Mouse (Mus musculus) embryonic fibroblast, embryonic 13.5 days (primary cell): Measurements from ENCODE around the gene Sema5a.

Experiments
- CTCF ChIP-seq: IDR thresholded peaks from 2 replicates; pipeline ENCODE4 v1.5.1; 2011; ENCODE audit warnings: mild to moderate bottlenecking, control low read depth, low read length, moderate library complexity, borderline replicate concordance; ENCODE audit not compliant: insufficient read depth
- POLR2A ChIP-seq: IDR thresholded peaks from 2 replicates; pipeline ENCODE4 v1.6.1; 2011; ENCODE audit warnings: low read depth, mild to moderate bottlenecking, control low read depth, low read length, moderate library complexity

- TF ChIP-seq CTCF (no peak), POLR2A (no peak)
Observed at GRCm38 (mm10) chr15:32407766-32408165, 163.2 kb downstream of the Sema5a start.
